10 mouse cellular contexts compared by ENCODE assay signal in the genomic region with DNA sequence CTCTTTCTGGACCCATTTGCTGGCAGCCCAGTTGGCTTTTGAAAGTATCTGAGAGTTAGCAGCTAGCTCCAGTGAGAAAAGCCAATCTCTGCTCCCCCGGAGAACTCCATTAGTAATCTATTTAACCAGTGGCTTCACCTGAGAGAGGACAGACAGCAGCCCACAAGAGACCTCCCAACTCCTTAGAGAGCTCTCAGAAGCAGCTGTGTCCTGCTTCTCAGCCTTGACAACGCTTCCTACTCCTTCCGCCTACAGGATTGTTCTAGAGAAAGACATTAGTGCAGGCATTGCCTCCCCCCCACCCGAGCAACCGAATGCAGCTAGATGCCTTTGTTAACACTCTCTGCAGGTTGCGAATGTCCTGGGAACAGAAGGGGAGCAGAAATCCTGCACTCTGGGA. TPM values are rescaled to one million over a fixed set of nuclear protein-coding genes. Genes with fewer than 3 reads are reported as not detected.
DNase-seq lines count a peak whose midpoint lies in the region; ATAC-seq and TF ChIP-seq lines count a peak whose summit lies in the region.
"Had no signal": no experiment of that assay in that cellular context is flagged by ENCODE, and none has a peak within 500 bp of the region (broad histone marks: within the 10 kb centered on the region; RNA-seq: fewer than 3 reads in every experiment).

No protein-coding gene starts in this region.

- H3K4me1 ChIP-seq in hindbrain, embryonic 16.5 days (ENCODE audit: control insufficient read depth, insufficient read depth, low read depth, low read length), result peaks cover 5% of the 10 kb centered on the region
- peaks cover 5% of the 10 kb centered on the region; the same call in 1 of the 2 replicates for H3K4me1 ChIP-seq in hindbrain, embryonic 10.5 days (replicated peaks)
- H3K4me1 ChIP-seq in kidney, embryonic 14.5 days (ENCODE audit: control insufficient read depth, insufficient read depth, low read length), result 0 out of 2 replicates have a peak, but pooled peaks cover 6% of the 10 kb centered on the region
- H3K4me1 ChIP-seq in thymus, adult 2 months (replicated peaks; ENCODE audit: control insufficient read depth, insufficient read depth, low read length), result no peaks in the 10 kb centered on the region

- peak overlapping the region; percentile 38; the same call in 1 of the 2 replicates for H3K9ac ChIP-seq in hindbrain, embryonic 16.5 days (ENCODE audit: low read depth, low read length)
- H3K9ac ChIP-seq in kidney, embryonic 14.5 days (ENCODE audit: low read depth, low read length), result no peak overlapping the region

- H3K36me3 ChIP-seq in hindbrain, embryonic 16.5 days (ENCODE audit: control insufficient read depth, insufficient read depth, low read length), result no peaks in the 10 kb centered on the region
- H3K36me3 ChIP-seq in hindbrain, embryonic 10.5 days, result no peaks in the 10 kb centered on the region
- no peaks in the 10 kb centered on the region for H3K36me3 ChIP-seq in kidney, embryonic 14.5 days (ENCODE audit: control insufficient read depth, insufficient read depth, low read length)
- H3K36me3 ChIP-seq in thymus, adult 2 months (ENCODE audit: control insufficient read depth, insufficient read depth, low read length), result no peaks in the 10 kb centered on the region

- no peak for TF ChIP-seq CTCF in thymus, adult 2 months (IDR thresholded peaks at IDR 0.05; ENCODE audit: borderline replicate concordance, control insufficient read depth, extremely low read depth, insufficient read depth, low read length, poor library complexity)

- no peaks in the 10 kb centered on the region for H3K9me3 ChIP-seq in hindbrain, embryonic 16.5 days (ENCODE audit: control insufficient read depth, low read length)
- H3K9me3 ChIP-seq in hindbrain, embryonic 10.5 days, result no peaks in the 10 kb centered on the region
- no peaks in the 10 kb centered on the region for H3K9me3 ChIP-seq in kidney, embryonic 14.5 days (ENCODE audit: control insufficient read depth, low read length)

- no peak for DNase-seq in hindbrain, embryonic 10.5 days (ENCODE audit: low spot score)
- DNase-seq in left cerebral cortex, postnatal 36 days (ENCODE audit: low spot score in 2 of 2), result peak; percentile 55 to 59
- no peak for DNase-seq in cerebellum, adult 8-10 months
- no peak for DNase-seq in thymus, adult 2 months
- no peak for DNase-seq in gastrocnemius, postnatal 14 days
- DNase-seq: lung, postnatal 14 days; thymus, postnatal 25 days had no signal

- TF ChIP-seq POLR2A in thymus, adult 2 months (IDR thresholded peaks at IDR 0.05; ENCODE audit: control insufficient read depth, extremely low read depth, insufficient read depth, low read length, poor library complexity), result no peak

- H3K27me3 ChIP-seq in hindbrain, embryonic 16.5 days (replicated peaks; ENCODE audit: control insufficient read depth, insufficient read depth, low read length), result no peaks in the 10 kb centered on the region
- H3K27me3 ChIP-seq in hindbrain, embryonic 10.5 days (ENCODE audit: insufficient read depth, poor library complexity, severe bottlenecking), result no peaks in the 10 kb centered on the region
- no peaks in the 10 kb centered on the region for H3K27me3 ChIP-seq in kidney, embryonic 14.5 days (ENCODE audit: control insufficient read depth, insufficient read depth, low read length)
- no peaks in the 10 kb centered on the region for H3K27me3 ChIP-seq in thymus, adult 2 months (ENCODE audit: control insufficient read depth, insufficient read depth, low read length)

- no peak overlapping the region for H3K4me3 ChIP-seq in hindbrain, embryonic 16.5 days (ENCODE audit: low read length)
- H3K4me3 ChIP-seq in hindbrain, embryonic 10.5 days, result no peak overlapping the region
- no peak overlapping the region for H3K4me3 ChIP-seq in kidney, embryonic 14.5 days (ENCODE audit: low read length)
- no peak overlapping the region for H3K4me3 ChIP-seq in thymus, adult 2 months (ENCODE audit: control insufficient read depth, insufficient read depth, low read length)

- ATAC-seq in hindbrain, embryonic 16.5 days, result peak; percentile 53; the same call in 1 of the 2 replicates
- ATAC-seq in frontal cortex, adult (ENCODE audit: low TSS enrichment), result peak; percentile 88
- ATAC-seq in kidney, embryonic 14.5 days (ENCODE audit: low FRiP score, low TSS enrichment), result 0 out of 2 replicates have a peak, but pooled peaks have one; percentile 33

- peak overlapping the region; percentile 5; the same call in 1 of the 2 replicates for H3K4me2 ChIP-seq in hindbrain, embryonic 16.5 days (ENCODE audit: low read length)
- H3K4me2 ChIP-seq in kidney, embryonic 14.5 days (replicated peaks; ENCODE audit: low read depth, low read length), result no peak overlapping the region

- intact Hi-C loops in left cerebral cortex, postnatal 36 days (cut with DNase I), result loop anchor here (2.0 to 10.0 kb wide), 2 partner anchors 60 to 152 kb away; partner anchors contain the start of gene Ryr2
- intact Hi-C loops in gastrocnemius, postnatal 14 days (cut with DNase I; ENCODE audit: low total_unique reads), result no loop called here

- 14% methylated on average over 6 of the region's 6 CpGs for WGBS in hindbrain, embryonic 16.5 days
- WGBS in hindbrain, embryonic 10.5 days, result 16% methylated on average over 6 of the region's 6 CpGs
- WGBS in kidney, embryonic 14.5 days, result 30% methylated on average over 6 of the region's 6 CpGs
- 66% methylated on average over 6 of the region's 6 CpGs for WGBS in thymus, adult 2 months

- no peak overlapping the region for H3K27ac ChIP-seq in hindbrain, embryonic 16.5 days (ENCODE audit: low read depth, low read length)
- H3K27ac ChIP-seq in hindbrain, embryonic 10.5 days, result no peak overlapping the region
- no peak overlapping the region for H3K27ac ChIP-seq in kidney, embryonic 14.5 days (ENCODE audit: low read depth, low read length)
- no peak overlapping the region for H3K27ac ChIP-seq in thymus, adult 2 months (ENCODE audit: control insufficient read depth, insufficient read depth, low read length)

RNA-seq across cellular contexts. Expression of gene Ryr2, which starts 59.6 kb away (rescaled TPM):
- polyA plus RNA-seq in hindbrain, embryonic 16.5 days (2015; fragmentation: Nextera tagmentation; extraction: Ambion mirVana), result 3.6 and 5.0 TPM in 2 replicates
- 0.43 and 0.50 TPM in 2 replicates for polyA plus RNA-seq in hindbrain, embryonic 10.5 days (2016; fragmentation: Nextera tagmentation; extraction: Ambion mirVana)
- 0.27 and 0.32 TPM in 2 replicates for polyA plus RNA-seq in kidney, embryonic 14.5 days (2014; fragmentation: Nextera tagmentation; extraction: Ambion mirVana)
- 100 to 1,000 TPM; 158 to 215 TPM for total RNA-seq in left cerebral cortex, postnatal 36 days (2021)
- polyA plus RNA-seq in thymus, adult 2 months (2012; rRNA removed), result 0.61 and 3.6 TPM in 2 replicates
- under 1 TPM; 0.23 to 0.40 TPM for total RNA-seq in gastrocnemius, postnatal 14 days (2021)

Comparison
In these comparisons a context has a peak if more than half of its experiments do, and no peak if none do; other contexts are left out.
1. ATAC-seq: peak in every context shown above with its lines; median percentile 88 in frontal cortex, adult; 53 in hindbrain, embryonic 16.5 days; 33 in kidney, embryonic 14.5 days.
2. DNase-seq: peak in left cerebral cortex, postnatal 36 days (2 of 2); none in hindbrain, embryonic 10.5 days (single experiment), cerebellum, adult 8-10 months (single experiment), thymus, adult 2 months (single experiment) and gastrocnemius, postnatal 14 days (single experiment).